Mouse (Mus musculus): ENCODE results near the gene Pla2g10.

GRCm38 (mm10) chr16:13740844-13741243 is 10.1 kb upstream of the Pla2g10 start:
- TF ChIP-seq POLR2A (IDR thresholded peaks at IDR 0.05; ENCODE audit: borderline replicate concordance, control insufficient read depth, low read depth, low read length) (no peak), CTCF (IDR thresholded peaks at IDR 0.05; ENCODE audit: control insufficient read depth, insufficient read depth, low read length) (no peak)
